Mouse (Mus musculus): ENCODE results near the gene Traf4. TPM values are rescaled to one million over a fixed set of nuclear protein-coding genes. Genes with fewer than 3 reads are reported as not detected.

The Traf4 gene
- total and polyA plus RNA-seq, 2 experiments from 2014 or later = 71.1 to 89.5 TPM

GRCm38 (mm10) chr11:78161968-78162367 is 3.4 kb downstream of the Traf4 start:
- Histone ChIP-seq H3K27ac (ENCODE audit: low read depth, low read length) (peak overlapping the region; percentile 97; the same call in 1 of the 2 replicates), H3K9me3 (ENCODE audit: low read length) (no peaks in the 10 kb centered on the region), H3K27me3 (ENCODE audit: insufficient read depth, low read length) (no peaks in the 10 kb centered on the region), H3K4me1 (ENCODE audit: insufficient read depth, low read length) (peaks cover 16% of the 10 kb centered on the region), H3K9ac (replicated peaks; ENCODE audit: low read length, poor library complexity, severe bottlenecking) (no peak overlapping the region), H3K4me2 (ENCODE audit: low read depth, low read length, poor library complexity, severe bottlenecking) (peak overlapping the region; percentile 81), H3K4me3 (ENCODE audit: low read depth, low read length) (no peak overlapping the region), H3K36me3 (ENCODE audit: insufficient read depth, low read length) (peaks cover 39% of the 10 kb centered on the region)
- ATAC-seq (ENCODE audit: low FRiP score) (no peak), DNase-seq (ENCODE audit: low spot score) (peak; percentile 61)
- no peak for TF ChIP-seq CTCF (IDR thresholded peaks at IDR 0.05)
- WGBS = 55% methylated on average over 4 of the region's 4 CpGs

- Histone ChIP-seq H3K4me1 (ENCODE audit: insufficient read depth, low read length) (peaks cover 14% of the 10 kb centered on the region), H3K36me3 (ENCODE audit: insufficient read depth, low read length) (peaks cover 39% of the 10 kb centered on the region), H3K4me2 (ENCODE audit: low read depth, low read length, poor library complexity, severe bottlenecking) (no peak overlapping the region), H3K27ac (ENCODE audit: low read depth, low read length) (peak overlapping the region; percentile 51; the same call in 1 of the 2 replicates), H3K9me3 (ENCODE audit: low read length) (no peaks in the 10 kb centered on the region), H3K9ac (replicated peaks; ENCODE audit: low read length, poor library complexity, severe bottlenecking) (no peak overlapping the region), H3K4me3 (ENCODE audit: low read depth, low read length) (no peak overlapping the region), H3K27me3 (ENCODE audit: insufficient read depth, low read length) (no peaks in the 10 kb centered on the region)
- 88% methylated on average over 14 of the region's 14 CpGs for WGBS
- ATAC-seq (ENCODE audit: low FRiP score) = no peak
- no peak for DNase-seq (ENCODE audit: low spot score)
- TF ChIP-seq CTCF (IDR thresholded peaks at IDR 0.05) = no peak
Measured at GRCm38 (mm10) chr11:78161169-78161568, 4.2 kb downstream of the Traf4 start.

DNA sequence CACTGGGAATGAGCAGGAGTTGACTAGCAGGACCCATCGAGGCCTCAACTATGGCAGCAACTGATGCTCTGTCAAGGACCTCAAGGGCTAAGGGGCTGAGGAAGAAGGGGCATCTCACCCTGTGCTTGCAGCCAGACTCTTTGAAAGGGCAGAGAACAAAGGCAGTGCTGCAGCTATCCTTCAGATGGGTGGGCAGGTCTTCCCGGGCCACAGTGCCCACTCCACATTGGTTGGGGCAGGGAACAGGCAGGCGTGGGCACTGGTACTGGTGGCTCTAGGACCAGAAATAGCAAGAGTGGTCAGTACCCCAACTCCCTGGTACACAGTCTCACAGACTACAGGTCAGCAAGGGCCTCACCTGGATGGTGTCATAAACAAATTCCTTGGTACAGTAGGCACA is 4.7 kb downstream of the Traf4 start:
- H3K36me3 ChIP-seq (ENCODE audit: insufficient read depth, low read length) = peaks cover 40% of the 10 kb centered on the region
- no peak for TF ChIP-seq CTCF (IDR thresholded peaks at IDR 0.05)
- no peak overlapping the region for H3K4me2 ChIP-seq (ENCODE audit: low read depth, low read length, poor library complexity, severe bottlenecking)
- no peak overlapping the region for H3K9ac ChIP-seq (replicated peaks; ENCODE audit: low read length, poor library complexity, severe bottlenecking)
- H3K27ac ChIP-seq (ENCODE audit: low read depth, low read length) = no peak overlapping the region
- no peaks in the 10 kb centered on the region for H3K9me3 ChIP-seq (ENCODE audit: low read length)
- ATAC-seq (ENCODE audit: low FRiP score) (no peak), DNase-seq (ENCODE audit: low spot score) (no peak)
- H3K4me1 ChIP-seq (ENCODE audit: insufficient read depth, low read length) = peaks cover 9% of the 10 kb centered on the region
- 93% methylated on average over 3 of the region's 3 CpGs for WGBS
- no peaks in the 10 kb centered on the region for H3K27me3 ChIP-seq (ENCODE audit: insufficient read depth, low read length)
- H3K4me3 ChIP-seq (ENCODE audit: low read depth, low read length) = no peak overlapping the region

DNA sequence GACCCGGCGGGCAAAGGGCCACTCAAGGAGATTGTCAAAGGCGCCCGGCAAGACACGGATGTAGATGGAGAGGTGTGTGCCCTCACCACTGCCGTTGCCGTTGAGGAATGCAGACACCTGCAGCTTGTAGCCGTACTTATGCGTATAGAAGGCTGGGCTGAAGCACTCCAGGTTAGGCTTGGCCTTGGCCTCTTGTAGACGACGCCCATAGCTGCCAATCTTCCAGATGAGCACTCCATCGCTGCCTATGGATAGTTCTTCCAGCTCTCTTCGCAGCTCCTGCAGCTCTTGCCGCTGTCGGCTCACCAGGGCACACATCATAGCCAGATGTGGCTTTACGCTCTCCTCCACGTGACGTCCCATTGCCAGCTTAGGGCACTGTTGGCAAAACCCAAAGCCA is 5.2 kb downstream of the Traf4 start:
- Histone ChIP-seq H3K4me1 (ENCODE audit: insufficient read depth, low read length) (peaks cover 9% of the 10 kb centered on the region), H3K36me3 (ENCODE audit: insufficient read depth, low read length) (peaks cover 45% of the 10 kb centered on the region), H3K9me3 (ENCODE audit: low read length) (no peaks in the 10 kb centered on the region), H3K4me3 (ENCODE audit: low read depth, low read length) (no peak overlapping the region), H3K9ac (replicated peaks; ENCODE audit: low read length, poor library complexity, severe bottlenecking) (no peak overlapping the region), H3K4me2 (ENCODE audit: low read depth, low read length, poor library complexity, severe bottlenecking) (no peak overlapping the region), H3K27me3 (ENCODE audit: insufficient read depth, low read length) (no peaks in the 10 kb centered on the region), H3K27ac (ENCODE audit: low read depth, low read length) (no peak overlapping the region)
- no peak for ATAC-seq (ENCODE audit: low FRiP score)
- DNase-seq (ENCODE audit: low spot score) = no peak
- TF ChIP-seq CTCF (IDR thresholded peaks at IDR 0.05) = no peak
- WGBS = 91% methylated on average over 18 of the region's 18 CpGs

GRCm38 (mm10) chr11:78159557-78159956 is 5.8 kb downstream of the Traf4 start:
- H3K9ac ChIP-seq (replicated peaks; ENCODE audit: low read length, poor library complexity, severe bottlenecking) = no peak overlapping the region
- WGBS = 72% methylated on average over 7 of the region's 7 CpGs
- DNase-seq (ENCODE audit: low spot score) (no peak), ATAC-seq (ENCODE audit: low FRiP score) (no peak)
- H3K27me3 ChIP-seq (ENCODE audit: insufficient read depth, low read length) = no peaks in the 10 kb centered on the region
- no peak for TF ChIP-seq CTCF (IDR thresholded peaks at IDR 0.05)
- H3K27ac ChIP-seq (ENCODE audit: low read depth, low read length) = no peak overlapping the region
- peaks cover 51% of the 10 kb centered on the region for H3K36me3 ChIP-seq (ENCODE audit: insufficient read depth, low read length)
- H3K4me3 ChIP-seq (ENCODE audit: low read depth, low read length) = no peak overlapping the region
- H3K4me1 ChIP-seq (ENCODE audit: insufficient read depth, low read length) = peaks cover 10% of the 10 kb centered on the region
- no peak overlapping the region for H3K4me2 ChIP-seq (ENCODE audit: low read depth, low read length, poor library complexity, severe bottlenecking)
- H3K9me3 ChIP-seq (ENCODE audit: low read length) = no peaks in the 10 kb centered on the region

DNA sequence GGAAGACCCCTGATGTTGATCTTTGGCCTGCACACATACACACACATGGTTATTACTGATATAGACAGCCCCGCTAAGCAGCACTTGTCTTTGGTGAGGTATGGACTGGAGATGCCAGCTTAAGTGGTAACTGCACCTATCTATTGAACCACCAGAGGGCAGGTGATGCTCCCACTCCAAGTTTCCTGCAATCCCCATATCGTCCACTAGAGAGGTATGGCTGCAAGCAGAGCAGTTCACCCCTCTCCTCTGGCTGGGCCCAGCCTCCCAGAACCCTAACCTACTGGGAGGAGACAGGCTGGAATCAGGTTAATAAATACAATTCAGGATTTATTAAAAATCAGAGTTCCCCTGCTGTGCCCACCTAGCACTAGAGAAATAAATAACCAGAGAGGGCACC is 6.3 kb downstream of the Traf4 start:
- Histone ChIP-seq H3K4me3 (ENCODE audit: low read depth, low read length) (no peak overlapping the region), H3K9ac (replicated peaks; ENCODE audit: low read length, poor library complexity, severe bottlenecking) (no peak overlapping the region), H3K4me2 (ENCODE audit: low read depth, low read length, poor library complexity, severe bottlenecking) (no peak overlapping the region), H3K9me3 (ENCODE audit: low read length) (no peaks in the 10 kb centered on the region), H3K36me3 (ENCODE audit: insufficient read depth, low read length) (peaks cover 55% of the 10 kb centered on the region), H3K27me3 (ENCODE audit: insufficient read depth, low read length) (no peaks in the 10 kb centered on the region), H3K4me1 (ENCODE audit: insufficient read depth, low read length) (peaks cover 12% of the 10 kb centered on the region), H3K27ac (ENCODE audit: low read depth, low read length) (no peak overlapping the region)
- peak; percentile 91 for DNase-seq (ENCODE audit: low spot score)
- TF ChIP-seq CTCF (IDR thresholded peaks at IDR 0.05) = peak; percentile 99
- ATAC-seq (ENCODE audit: low FRiP score) = peak; percentile 67; the same call in 1 of the 2 replicates
- 27% methylated on average over 2 of the region's 2 CpGs for WGBS
